Mouse (Mus musculus): ENCODE results near the gene A1cf.

Gene A1cf

GRCm38 (mm10) chr19:31953799-31954198, 85.2 kb downstream of the A1cf start:
- no peak for DNase-seq (ENCODE audit: low spot score in 2 of 2)

GRCm38 (mm10) chr19:31954267-31954666, 85.7 kb downstream of the A1cf start:
- DNase-seq (ENCODE audit: low spot score in 2 of 2): no peak

- DNase-seq (ENCODE audit: low spot score in 2 of 2): no peak
Observed at GRCm38 (mm10) chr19:31954696-31955095, 86.1 kb downstream of the A1cf start.

GRCm38 (mm10) chr19:31956359-31956758, 87.8 kb downstream of the A1cf start:
- DNase-seq (ENCODE audit: low spot score in 2 of 2): no peak

GRCm38 (mm10) chr19:31960434-31960833, 91.9 kb downstream of the A1cf start:
- no peak for DNase-seq (ENCODE audit: low spot score in 2 of 2)

- DNase-seq (ENCODE audit: low spot score in 2 of 2): no peak
Observed at GRCm38 (mm10) chr19:31963147-31963546, 94.6 kb downstream of the A1cf start.

- DNase-seq (ENCODE audit: low spot score in 2 of 2): no peak
Observed at GRCm38 (mm10) chr19:31967933-31968532, 99.5 kb downstream of the A1cf start.

GRCm38 (mm10) chr19:31971405-31971804, 102.8 kb downstream of the A1cf start:
- no peak for DNase-seq (ENCODE audit: low spot score in 2 of 2)

- peak; percentile 67 to 88 for DNase-seq (ENCODE audit: low spot score in 2 of 2)
Observed at GRCm38 (mm10) chr19:31971998-31972397, 103.4 kb downstream of the A1cf start.

GRCm38 (mm10) chr19:31975882-31976281, 107.3 kb downstream of the A1cf start:
- DNase-seq (ENCODE audit: low spot score in 2 of 2): no peak

GRCm38 (mm10) chr19:31991057-31991456, 122.5 kb downstream of the A1cf start:
- DNase-seq (ENCODE audit: low spot score in 2 of 2): no peak

- DNase-seq (ENCODE audit: low spot score in 2 of 2): no peak
Observed at GRCm38 (mm10) chr19:31996916-31997315, 128.4 kb downstream of the A1cf start.

Data from spleen, postnatal 10 days (tissue).